Mouse (Mus musculus): Measurements from ENCODE around the gene Miga1. TPM values are rescaled to one million over a fixed set of nuclear protein-coding genes. Genes with fewer than 3 reads are reported as not detected.

Gene Miga1
- total and polyA plus RNA-seq, 3 experiments: 26.6 to 59.3 (median 28.6) TPM

GRCm38 (mm10) chr3:152355361-152355760 lies 15.2 kb upstream of the Miga1 start:
- Histone ChIP-seq H3K9me3 (replicated peaks) (no peaks in the 10 kb centered on the region), H3K4me3 (ENCODE audit: low read depth, low read length) (no peak overlapping the region), H3K36me3 (replicated peaks) (peaks cover 58% of the 10 kb centered on the region), H3K27me3 (ENCODE audit: insufficient read depth, low read length) (no peaks in the 10 kb centered on the region), H3K4me1 (ENCODE audit: insufficient read depth, low read depth, low read length) (peaks cover 33% of the 10 kb centered on the region)
- peak; percentile 30 for DNase-seq (ENCODE audit: low spot score)
- ATAC-seq (ENCODE audit: extremely low read depth, insufficient number of reproducible peaks, low FRiP score, poor library complexity, severe bottlenecking): peak; percentile 96
- TF ChIP-seq TAL1 (conservative IDR thresholded peaks at IDR 0.05; ENCODE audit: low read depth, low read length) (no peak), GATA2 (IDR thresholded peaks at IDR 0.05; ENCODE audit: borderline replicate concordance, low read depth, low read length) (no peak), CTCF (IDR thresholded peaks at IDR 0.05; ENCODE audit: low read depth, low read length) (no peak), POLR2AphosphoS5 (IDR thresholded peaks at IDR 0.05; ENCODE audit: insufficient replicate concordance, low read depth, low read length) (no peak), GATA1 (IDR thresholded peaks at IDR 0.05; ENCODE audit: borderline replicate concordance, low read length) (no peak)

GRCm38 (mm10) chr3:152353434-152354177 lies 13.4 kb upstream of the Miga1 start:
- no peak for ATAC-seq (ENCODE audit: extremely low read depth, insufficient number of reproducible peaks, low FRiP score, poor library complexity, severe bottlenecking)
- H3K4me1 ChIP-seq (ENCODE audit: insufficient read depth, low read depth, low read length): peaks cover 41% of the 10 kb centered on the region
- H3K27me3 ChIP-seq (ENCODE audit: insufficient read depth, low read length): no peaks in the 10 kb centered on the region
- no peak overlapping the region for H3K4me3 ChIP-seq (ENCODE audit: low read depth, low read length)
- no peak for DNase-seq (ENCODE audit: low spot score)
- H3K9me3 ChIP-seq (replicated peaks): no peaks in the 10 kb centered on the region
- peaks cover 55% of the 10 kb centered on the region for H3K36me3 ChIP-seq (replicated peaks)
- TF ChIP-seq GATA1 (IDR thresholded peaks at IDR 0.05; ENCODE audit: borderline replicate concordance, low read length) (no peak), TAL1 (conservative IDR thresholded peaks at IDR 0.05; ENCODE audit: low read depth, low read length) (no peak), CTCF (IDR thresholded peaks at IDR 0.05; ENCODE audit: low read depth, low read length) (no peak), GATA2 (IDR thresholded peaks at IDR 0.05; ENCODE audit: borderline replicate concordance, low read depth, low read length) (no peak), POLR2AphosphoS5 (IDR thresholded peaks at IDR 0.05; ENCODE audit: insufficient replicate concordance, low read depth, low read length) (no peak)

GRCm38 (mm10) chr3:152352289-152352688 lies 12.1 kb upstream of the Miga1 start:
- H3K27me3 ChIP-seq (ENCODE audit: insufficient read depth, low read length): no peaks in the 10 kb centered on the region
- peaks cover 52% of the 10 kb centered on the region for H3K36me3 ChIP-seq (replicated peaks)
- H3K4me3 ChIP-seq (ENCODE audit: low read depth, low read length): no peak overlapping the region
- DNase-seq (ENCODE audit: low spot score): no peak
- no peak for ATAC-seq (ENCODE audit: extremely low read depth, insufficient number of reproducible peaks, low FRiP score, poor library complexity, severe bottlenecking)
- TF ChIP-seq TAL1 (conservative IDR thresholded peaks at IDR 0.05; ENCODE audit: low read depth, low read length) (no peak), GATA1 (IDR thresholded peaks at IDR 0.05; ENCODE audit: borderline replicate concordance, low read length) (no peak), POLR2AphosphoS5 (IDR thresholded peaks at IDR 0.05; ENCODE audit: insufficient replicate concordance, low read depth, low read length) (no peak), CTCF (IDR thresholded peaks at IDR 0.05; ENCODE audit: low read depth, low read length) (no peak), GATA2 (IDR thresholded peaks at IDR 0.05; ENCODE audit: borderline replicate concordance, low read depth, low read length) (no peak)
- H3K4me1 ChIP-seq (ENCODE audit: insufficient read depth, low read depth, low read length): peaks cover 52% of the 10 kb centered on the region
- H3K9me3 ChIP-seq (replicated peaks): no peaks in the 10 kb centered on the region

GRCm38 (mm10) chr3:152350966-152351365 lies 10.8 kb upstream of the Miga1 start:
- Histone ChIP-seq H3K4me3 (ENCODE audit: low read depth, low read length) (no peak overlapping the region), H3K27me3 (ENCODE audit: insufficient read depth, low read length) (no peaks in the 10 kb centered on the region), H3K9me3 (replicated peaks) (no peaks in the 10 kb centered on the region), H3K36me3 (replicated peaks) (peaks cover 42% of the 10 kb centered on the region), H3K4me1 (ENCODE audit: insufficient read depth, low read depth, low read length) (peaks cover 50% of the 10 kb centered on the region)
- DNase-seq (ENCODE audit: low spot score): no peak
- ATAC-seq (ENCODE audit: extremely low read depth, insufficient number of reproducible peaks, low FRiP score, poor library complexity, severe bottlenecking): no peak
- TF ChIP-seq CTCF (IDR thresholded peaks at IDR 0.05; ENCODE audit: low read depth, low read length) (no peak), TAL1 (conservative IDR thresholded peaks at IDR 0.05; ENCODE audit: low read depth, low read length) (no peak), GATA1 (IDR thresholded peaks at IDR 0.05; ENCODE audit: borderline replicate concordance, low read length) (no peak), GATA2 (IDR thresholded peaks at IDR 0.05; ENCODE audit: borderline replicate concordance, low read depth, low read length) (no peak), POLR2AphosphoS5 (IDR thresholded peaks at IDR 0.05; ENCODE audit: insufficient replicate concordance, low read depth, low read length) (no peak)

GRCm38 (mm10) chr3:152350431-152350830 lies 10.2 kb upstream of the Miga1 start:
- H3K4me1 ChIP-seq (ENCODE audit: insufficient read depth, low read depth, low read length): peaks cover 47% of the 10 kb centered on the region
- no peak overlapping the region for H3K4me3 ChIP-seq (ENCODE audit: low read depth, low read length)
- no peaks in the 10 kb centered on the region for H3K27me3 ChIP-seq (ENCODE audit: insufficient read depth, low read length)
- TF ChIP-seq POLR2AphosphoS5 (IDR thresholded peaks at IDR 0.05; ENCODE audit: insufficient replicate concordance, low read depth, low read length): no peak
- no peak for TF ChIP-seq TAL1 (conservative IDR thresholded peaks at IDR 0.05; ENCODE audit: low read depth, low read length)
- TF ChIP-seq GATA1 (IDR thresholded peaks at IDR 0.05; ENCODE audit: borderline replicate concordance, low read length): no peak
- no peak for TF ChIP-seq CTCF (IDR thresholded peaks at IDR 0.05; ENCODE audit: low read depth, low read length)
- no peak for TF ChIP-seq GATA2 (IDR thresholded peaks at IDR 0.05; ENCODE audit: borderline replicate concordance, low read depth, low read length)
- H3K9me3 ChIP-seq (replicated peaks): no peaks in the 10 kb centered on the region
- ATAC-seq (ENCODE audit: extremely low read depth, insufficient number of reproducible peaks, low FRiP score, poor library complexity, severe bottlenecking): no peak
- peaks cover 42% of the 10 kb centered on the region for H3K36me3 ChIP-seq (replicated peaks)
- no peak for DNase-seq (ENCODE audit: low spot score)

GRCm38 (mm10) chr3:152348011-152348830 lies 8.0 kb upstream of the Miga1 start:
- TF ChIP-seq POLR2AphosphoS5 (IDR thresholded peaks at IDR 0.05; ENCODE audit: insufficient replicate concordance, low read depth, low read length) (no peak), CTCF (IDR thresholded peaks at IDR 0.05; ENCODE audit: low read depth, low read length) (no peak), TAL1 (conservative IDR thresholded peaks at IDR 0.05; ENCODE audit: low read depth, low read length) (no peak), GATA2 (IDR thresholded peaks at IDR 0.05; ENCODE audit: borderline replicate concordance, low read depth, low read length) (no peak), GATA1 (IDR thresholded peaks at IDR 0.05; ENCODE audit: borderline replicate concordance, low read length) (no peak)
- H3K9me3 ChIP-seq (replicated peaks): no peaks in the 10 kb centered on the region
- peaks cover 36% of the 10 kb centered on the region for H3K4me1 ChIP-seq (ENCODE audit: insufficient read depth, low read depth, low read length)
- no peak for ATAC-seq (ENCODE audit: extremely low read depth, insufficient number of reproducible peaks, low FRiP score, poor library complexity, severe bottlenecking)
- H3K36me3 ChIP-seq (replicated peaks): peaks cover 35% of the 10 kb centered on the region
- no peaks in the 10 kb centered on the region for H3K27me3 ChIP-seq (ENCODE audit: insufficient read depth, low read length)
- DNase-seq (ENCODE audit: low spot score): no peak
- no peak overlapping the region; the same call in 1 of the 2 replicates for H3K4me3 ChIP-seq (ENCODE audit: low read depth, low read length)

Data from G1E (cell line).